Mouse (Mus musculus): Measurements from ENCODE around the gene Rufy1.

DNA sequence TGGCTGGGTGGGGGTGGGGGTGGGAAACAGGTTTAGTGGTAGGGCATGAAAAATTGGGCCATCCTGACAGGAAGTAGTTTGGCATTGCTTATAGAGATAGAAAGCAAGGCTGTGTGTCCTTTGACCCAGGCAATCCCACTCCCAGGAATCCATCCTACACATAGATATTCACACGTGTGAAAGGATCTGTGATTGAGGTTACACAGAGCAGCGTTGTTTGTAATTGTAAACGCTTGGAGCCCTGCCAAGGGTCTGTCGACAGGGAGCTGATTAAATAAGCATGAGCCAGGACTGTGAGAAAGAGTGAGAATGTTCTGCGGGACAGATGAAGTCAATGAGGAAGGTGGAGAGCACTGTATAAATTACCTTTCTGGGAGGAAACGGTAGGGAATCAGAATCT, 46.0 kb upstream of the Rufy1 start:
- no peak for TF ChIP-seq POLR2A (IDR thresholded peaks at IDR 0.05; ENCODE audit: insufficient read length, low read depth)
- TF ChIP-seq REST (IDR thresholded peaks at IDR 0.05; ENCODE audit: insufficient read depth, insufficient read length) = no peak
- no peak for TF ChIP-seq MAX (IDR thresholded peaks at IDR 0.05; ENCODE audit: low read depth)
- no peak for TF ChIP-seq USF1 (IDR thresholded peaks at IDR 0.05; ENCODE audit: low read depth)
- TF ChIP-seq E2F4 (IDR thresholded peaks at IDR 0.05; ENCODE audit: insufficient read depth) = no peak
- no peak for TF ChIP-seq MYOG (IDR thresholded peaks at IDR 0.05; ENCODE audit: control insufficient read depth in 1 of 3, insufficient read depth in 1 of 3, insufficient read length in 2 of 3, low read depth in 2 of 3)
- no peak for TF ChIP-seq MYOD1 (IDR thresholded peaks at IDR 0.05; ENCODE audit: control insufficient read depth in 1 of 3, insufficient read length in 2 of 3, low read depth in 2 of 3)
- no peak for TF ChIP-seq CEBPB (IDR thresholded peaks at IDR 0.05; ENCODE audit: insufficient read depth, poor library complexity, severe bottlenecking)
- no peak for TF ChIP-seq POLR2AphosphoS2 (IDR thresholded peaks at IDR 0.05; ENCODE audit: insufficient read length, low read depth)
- no peak for TF ChIP-seq TCF3 (IDR thresholded peaks at IDR 0.05; ENCODE audit: insufficient read length, low read depth)

All from myocyte (in vitro differentiated cells).